Mouse (Mus musculus) E14TG2a.4 (cell line): ENCODE measurements around the gene Fbxl8.

Experiments used
- CTCF ChIP-seq: conservative IDR thresholded peaks from 2 replicates; pipeline ENCODE4 v1.5.1; 2014; ENCODE audit warnings: low read length
- POU5F1 ChIP-seq: IDR thresholded peaks from 2 replicates; pipeline ENCODE4 v1.6.1; 2014; ENCODE audit warnings: low read length, borderline replicate concordance

GRCm38 (mm10) chr8:105241016-105241415 lies 23.4 kb upstream of the Fbxl8 start:
- no peak for TF ChIP-seq CTCF
- TF ChIP-seq POU5F1, result no peak
